Mouse (Mus musculus) CH12.LX (cell line): ENCODE measurements around the gene Ift46. TPM values are rescaled to one million over a fixed set of nuclear protein-coding genes. Genes with fewer than 3 reads are reported as not detected.

Experiments
- DNase-seq: peaks from one replicate; pipeline ENCODE4 v3.0.0-alpha.2; 2013; ENCODE audit errors: extremely low read depth
- H3K27ac ChIP-seq: 2 replicates; pipeline ENCODE4 v1.5.1; 2012; ENCODE audit warnings: low read depth, mild to moderate bottlenecking, control low read depth, moderate library complexity; ENCODE audit not compliant: insufficient read depth
- H3K27me3 ChIP-seq: replicated peaks from 2 replicates; pipeline ENCODE3; 2012; ENCODE audit warnings: inconsistent platforms
- H3K36me3 ChIP-seq, 2 experiments: replicated peaks in 1 of 2; 2 replicates each; pipeline versions ENCODE3 to v1.6.1; 2012; ENCODE audit warnings: inconsistent platforms in 1 of 2, low read length in 1 of 2, mild to moderate bottlenecking in 1 of 2, mixed read lengths in 1 of 2, moderate library complexity in 1 of 2; ENCODE audit not compliant: control insufficient read depth in 1 of 2, insufficient read depth in 1 of 2
- H3K4me1 ChIP-seq, 2 experiments: 2 replicates each; pipeline ENCODE4 v1.6.1; 2012; ENCODE audit warnings: inconsistent platforms in 1 of 2, moderate library complexity in 1 of 2; ENCODE audit not compliant: insufficient read depth in 2 of 2, control insufficient read depth in 1 of 2
- H3K4me2 ChIP-seq: 2 replicates; pipeline ENCODE4 v1.6.1; 2012; ENCODE audit warnings: low read depth, mild to moderate bottlenecking, control low read depth; ENCODE audit not compliant: poor library complexity, insufficient read depth, severe bottlenecking
- H3K4me3 ChIP-seq, 3 experiments: fragments of 150-350 bp in 1 of 3; sonication (generic) in 1 of 3; replicated peaks in 1 of 3; 2 replicates each; pipeline versions ENCODE3 to v1.5.1; 2011 to 2012; ENCODE audit warnings: low read depth in 2 of 3, low read length in 2 of 3, mild to moderate bottlenecking in 2 of 3, moderate library complexity in 2 of 3, control low read depth in 1 of 3, improper control_type of control experiment in 1 of 3, inconsistent platforms in 1 of 3, mixed read lengths in 1 of 3; ENCODE audit not compliant: poor library complexity in 1 of 3
- H3K79me2 ChIP-seq: replicated peaks from 2 replicates; pipeline ENCODE4 v1.6.1; 2012; ENCODE audit warnings: mild to moderate bottlenecking, moderate library complexity; ENCODE audit not compliant: control insufficient read depth, poor library complexity, insufficient read depth, severe bottlenecking; ENCODE audit errors: extremely low read depth
- H3K9ac ChIP-seq: 2 replicates; pipeline ENCODE4 v1.6.1; 2012; ENCODE audit warnings: low read depth, mild to moderate bottlenecking, control low read depth, moderate library complexity; ENCODE audit not compliant: insufficient read depth
- H3K9me3 ChIP-seq: replicated peaks from 2 replicates; pipeline ENCODE3; 2012; ENCODE audit warnings: low read length, inconsistent platforms, mixed read lengths
- BHLHE40 ChIP-seq: IDR thresholded peaks from 2 replicates; pipeline ENCODE4 v1.6.1; 2011; ENCODE audit warnings: mild to moderate bottlenecking, low read depth, low read length, improper control_type of control experiment
- CHD1 ChIP-seq: IDR thresholded peaks from 2 replicates; pipeline ENCODE4 v1.6.1; 2012; ENCODE audit warnings: low read depth, low read length, improper control_type of control experiment, inconsistent platforms
- CTCF ChIP-seq, 2 experiments: IDR thresholded peaks in 1 of 2; conservative IDR thresholded peaks in 1 of 2; 2 replicates each; pipeline ENCODE4 v1.5.1; 2011 to 2012; ENCODE audit warnings: low read depth in 2 of 2, low read length in 2 of 2, improper control_type of control experiment in 1 of 2, inconsistent platforms in 1 of 2, mild to moderate bottlenecking in 1 of 2, moderate library complexity in 1 of 2
- E2F4 ChIP-seq: IDR thresholded peaks from 2 replicates; pipeline ENCODE4 v1.6.1; 2011; ENCODE audit warnings: low read depth, low read length, improper control_type of control experiment; ENCODE audit not compliant: insufficient replicate concordance
- GABPA ChIP-seq: IDR thresholded peaks from 2 replicates; pipeline ENCODE4 v1.6.1; 2012; ENCODE audit warnings: low read depth, low read length, improper control_type of control experiment, inconsistent platforms; ENCODE audit not compliant: insufficient replicate concordance
- IRF4 ChIP-seq: IDR thresholded peaks from 2 replicates; pipeline ENCODE4 v1.6.1; 2014; ENCODE audit warnings: low read depth, mild to moderate bottlenecking, inconsistent platforms, low read length, improper control_type of control experiment
- JUND ChIP-seq: conservative IDR thresholded peaks from 2 replicates; pipeline ENCODE4 v1.6.1; 2011; ENCODE audit warnings: low read depth, low read length, improper control_type of control experiment
- KAT2A ChIP-seq: IDR thresholded peaks from 2 replicates; pipeline ENCODE4 v1.6.1; 2012; ENCODE audit warnings: low read length, improper control_type of control experiment, inconsistent platforms; ENCODE audit not compliant: insufficient replicate concordance
- MAX ChIP-seq: IDR thresholded peaks from 2 replicates; pipeline ENCODE4 v1.6.1; 2011; ENCODE audit warnings: low read length, improper control_type of control experiment
- MAZ ChIP-seq: IDR thresholded peaks from 2 replicates; pipeline ENCODE4 v1.6.1; 2012; ENCODE audit warnings: low read depth, mild to moderate bottlenecking, inconsistent platforms, low read length, improper control_type of control experiment, moderate library complexity
- MXI1 ChIP-seq: IDR thresholded peaks from 2 replicates; pipeline ENCODE4 v1.6.1; 2011; ENCODE audit warnings: mild to moderate bottlenecking, low read depth, low read length, improper control_type of control experiment
- MYC ChIP-seq: IDR thresholded peaks from 2 replicates; pipeline ENCODE4 v1.6.1; 2011; ENCODE audit warnings: low read depth, mild to moderate bottlenecking, improper control_type of control experiment, low read length
- PAX5 ChIP-seq: IDR thresholded peaks from 2 replicates; pipeline ENCODE4 v1.6.1; 2012; ENCODE audit warnings: low read length, inconsistent platforms, mixed read lengths
- POLR2A ChIP-seq: IDR thresholded peaks from 2 replicates; pipeline ENCODE4 v1.6.1; 2011; ENCODE audit warnings: low read depth, mild to moderate bottlenecking, improper control_type of control experiment, low read length
- RCOR1 ChIP-seq: conservative IDR thresholded peaks from 2 replicates; pipeline ENCODE4 v1.6.1; 2012; ENCODE audit warnings: low read depth, mild to moderate bottlenecking, inconsistent platforms, low read length, improper control_type of control experiment
- SMC3 ChIP-seq: IDR thresholded peaks from 2 replicates; pipeline ENCODE4 v1.6.1; 2011; ENCODE audit warnings: low read depth, low read length, improper control_type of control experiment
- TCF12 ChIP-seq: IDR thresholded peaks from 2 replicates; pipeline ENCODE4 v1.6.1; 2014; ENCODE audit warnings: low read depth, mild to moderate bottlenecking, inconsistent platforms, low read length, improper control_type of control experiment
- UBTF ChIP-seq: IDR thresholded peaks from 2 replicates; pipeline ENCODE4 v1.6.1; 2012; ENCODE audit warnings: low read depth, mild to moderate bottlenecking, inconsistent platforms, low read length, improper control_type of control experiment, moderate library complexity
- USF1 ChIP-seq: IDR thresholded peaks from 2 replicates; pipeline ENCODE4 v1.6.1; 2014; ENCODE audit warnings: low read depth, mild to moderate bottlenecking, inconsistent platforms, low read length, improper control_type of control experiment
- USF2 ChIP-seq: conservative IDR thresholded peaks from 2 replicates; pipeline ENCODE4 v1.6.1; 2011; ENCODE audit warnings: low read depth, low read length, improper control_type of control experiment
- dilution Hi-C: fragments of 300-500 bp; cut with MboI; formaldehyde crosslinking; loops from 2 replicates; pipeline ENCODE4 v1.14.3; 2020; ENCODE audit warnings: low sequenced_read_pairs; ENCODE audit not compliant: extremely low pct_unique_long_range_greater_than_20kb, extremely low pct_ligation_motif_present
- in situ Hi-C: fragments of 300-500 bp; cut with MboI; formaldehyde crosslinking; loops from 3 replicates; pipeline ENCODE4 v1.14.3; 2019; ENCODE audit warnings: low sequenced_read_pairs, low pct_ligation_motif_present, low pct_unique_long_range_greater_than_20kb, mixed read lengths
- polyA plus RNA-seq: library from polyadenylated mRNA; unstranded; fragments of >175 nt; gene quantifications from 2 replicates; pipeline ENCODE4 v1.2.1, GENCODE M21; 2012; ENCODE audit warnings: low read depth; ENCODE audit not compliant: insufficient read length
- total RNA-seq, 2 experiments: library from RNA; depleted of rRNA; stranded (reverse); fragments of 300-350 nt in 1 of 2; fragments of >200 nt in 1 of 2; gene quantifications; 2 replicates each; pipeline ENCODE4 v1.2.3; 2012 to 2014

The Ift46 gene
- total and polyA plus RNA-seq, 3 experiments, result 49.8 to 80.0 (median 57.7) TPM

- Histone ChIP-seq H3K9ac (no peak overlapping the region), H3K27me3 (no peaks in the 10 kb centered on the region), H3K27ac (no peak overlapping the region), H3K79me2 (no peaks in the 10 kb centered on the region), H3K4me1 (no peaks in the 10 kb centered on the region), H3K9me3 (no peaks in the 10 kb centered on the region), H3K36me3 (peaks cover 91 to 97% of the 10 kb centered on the region in 2 experiments), H3K4me3 (no peak overlapping the region), H3K4me2 (no peak overlapping the region)
- no peak for DNase-seq
- TF ChIP-seq TCF12 (no peak), MYC (no peak), GABPA (no peak), POLR2A (no peak), MXI1 (no peak), CHD1 (no peak), CTCF (conservative IDR thresholded peaks at IDR 0.05 in 1 of 2, IDR thresholded peaks at IDR 0.05 in 1 of 2; ENCODE audit: low read depth in 2 of 2, low read length in 2 of 2) (no peak), SMC3 (no peak), PAX5 (no peak), KAT2A (no peak), IRF4 (no peak), USF2 (no peak)
- dilution Hi-C loops (no loop called here), in situ Hi-C loops (no loop called here)
Observed at GRCm38 (mm10) chr9:44810316-44810715, 42.6 kb downstream of the Ift46 start.

- Histone ChIP-seq H3K4me3 (no peak overlapping the region), H3K79me2 (no peaks in the 10 kb centered on the region), H3K36me3 (peaks cover 95 to 99% of the 10 kb centered on the region in 2 experiments), H3K4me1 (no peaks in the 10 kb centered on the region), H3K27me3 (no peaks in the 10 kb centered on the region), H3K4me2 (no peak overlapping the region), H3K9me3 (no peaks in the 10 kb centered on the region), H3K27ac (no peak overlapping the region), H3K9ac (no peak overlapping the region)
- TF ChIP-seq UBTF, result no peak
- no peak for TF ChIP-seq JUND
- no peak for TF ChIP-seq CHD1
- TF ChIP-seq E2F4, result no peak
- no peak for TF ChIP-seq BHLHE40
- TF ChIP-seq MXI1, result no peak
- no peak for TF ChIP-seq MAZ
- TF ChIP-seq MAX, result no peak
- no peak for TF ChIP-seq RCOR1
- TF ChIP-seq USF1, result no peak
- no peak for TF ChIP-seq IRF4
- no peak for TF ChIP-seq PAX5
- in situ Hi-C loops (no loop called here), dilution Hi-C loops (no loop called here)
- DNase-seq, result no peak
Observed at GRCm38 (mm10) chr9:44814179-44814578, 46.5 kb downstream of the Ift46 start.
